ENCODE assay signal across 33 mouse cellular contexts in the genomic region with DNA sequence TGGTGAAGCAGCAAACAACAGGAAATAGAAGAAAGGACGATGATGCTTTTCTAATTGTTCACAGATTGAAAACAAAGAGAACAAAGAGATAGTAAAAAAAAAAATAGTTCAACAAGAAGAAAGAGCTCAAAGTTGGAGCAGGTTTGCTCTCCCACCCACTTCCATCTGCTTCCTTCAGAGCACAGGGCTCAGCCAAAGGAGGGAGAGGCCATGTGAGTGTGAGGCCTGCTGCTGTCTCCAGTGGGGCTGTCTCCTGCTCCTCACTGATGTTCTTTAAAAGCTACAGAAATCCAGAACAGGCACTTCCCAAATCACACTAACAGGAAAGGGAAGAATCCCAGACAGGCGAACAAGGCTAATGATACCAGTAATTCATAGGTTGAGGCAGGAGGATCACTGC.
"Had no signal": no experiment of that assay in that cellular context is flagged by ENCODE, and none has a peak within 500 bp of the region (broad histone marks: within the 10 kb centered on the region; RNA-seq: fewer than 3 reads in every experiment).

No protein-coding gene starts in this region.

- H3K27me3 ChIP-seq: heart, embryonic 12.5 days; heart, embryonic 13.5 days; heart, embryonic 15.5 days; hindbrain, embryonic 12.5 days; hindbrain, embryonic 13.5 days; hindbrain, embryonic 15.5 days; intestine, embryonic 15.5 days; kidney, embryonic 15.5 days had no signal

- H3K27ac ChIP-seq: heart, embryonic 10.5 days; heart, embryonic 13.5 days; heart, embryonic 15.5 days; hindbrain, embryonic 10.5 days; hindbrain, embryonic 12.5 days; hindbrain, embryonic 13.5 days; hindbrain, embryonic 14.5 days; hindbrain, embryonic 15.5 days; hindbrain, postnatal 0 days; intestine, embryonic 15.5 days; kidney, embryonic 15.5 days; layer of hippocampus, adult 2 months; left cerebral cortex, adult 2 months had no signal

- H3K4me1 ChIP-seq: heart, embryonic 10.5 days; heart, embryonic 12.5 days; heart, embryonic 13.5 days; heart, embryonic 15.5 days; hindbrain, embryonic 10.5 days; hindbrain, embryonic 12.5 days; hindbrain, embryonic 13.5 days; hindbrain, embryonic 15.5 days; intestine, embryonic 15.5 days; kidney, embryonic 15.5 days had no signal

- H3K4me3 ChIP-seq: heart, embryonic 10.5 days; heart, embryonic 12.5 days; heart, embryonic 13.5 days; heart, embryonic 15.5 days; hindbrain, embryonic 10.5 days; hindbrain, embryonic 12.5 days; hindbrain, embryonic 13.5 days; hindbrain, embryonic 15.5 days; intestine, embryonic 15.5 days; kidney, embryonic 15.5 days; layer of hippocampus, adult 2 months; left cerebral cortex, adult 2 months had no signal

- DNase-seq: heart, postnatal 10 days; heart, postnatal 14 days; heart, postnatal 4 days; kidney, adult 11 months; kidney, adult 18-20 months; kidney, adult 2 months; kidney, adult 8-10 months; kidney, adult 9 months; kidney, postnatal 10 days; kidney, postnatal 14 days; kidney, postnatal 36 days; kidney, postnatal 4 days; layer of hippocampus, adult 9-11 months; layer of hippocampus, postnatal 36 days had no signal

- H3K36me3 ChIP-seq: heart, embryonic 10.5 days; heart, embryonic 12.5 days; heart, embryonic 13.5 days; heart, embryonic 15.5 days; hindbrain, embryonic 10.5 days; hindbrain, embryonic 12.5 days; hindbrain, embryonic 13.5 days; hindbrain, embryonic 15.5 days; intestine, embryonic 15.5 days; kidney, embryonic 15.5 days had no signal

- H3K9ac ChIP-seq: heart, embryonic 12.5 days; heart, embryonic 13.5 days; heart, embryonic 15.5 days; hindbrain, embryonic 12.5 days; hindbrain, embryonic 13.5 days; hindbrain, embryonic 14.5 days; hindbrain, embryonic 15.5 days; intestine, embryonic 15.5 days; kidney, embryonic 15.5 days had no signal

- H3K9me3 ChIP-seq: heart, embryonic 10.5 days; heart, embryonic 12.5 days; heart, embryonic 13.5 days; heart, embryonic 15.5 days; hindbrain, embryonic 10.5 days; hindbrain, embryonic 12.5 days; hindbrain, embryonic 13.5 days; hindbrain, embryonic 15.5 days; intestine, embryonic 15.5 days; kidney, embryonic 15.5 days had no signal

- ATAC-seq: hindbrain, embryonic 16.5 days; hindbrain, postnatal 0 days; inflammation-experienced regulatory T-cells, adult 6 months; intestine, embryonic 15.5 days; intestine, embryonic 16.5 days; intestine, postnatal 0 days had no signal

- H3K4me2 ChIP-seq: heart, embryonic 11.5 days; heart, embryonic 12.5 days; heart, embryonic 13.5 days; heart, embryonic 15.5 days; hindbrain, embryonic 12.5 days; hindbrain, embryonic 13.5 days; hindbrain, embryonic 14.5 days; hindbrain, embryonic 15.5 days; intestine, embryonic 15.5 days; kidney, embryonic 15.5 days had no signal
